24 mouse cellular contexts compared by ENCODE assay signal in genomic region chr5:122405537-122405936, GRCm38 (mm10).
"Had no signal": no experiment of that assay in that cellular context is flagged by ENCODE, and none has a peak within 500 bp of the region (broad histone marks: within the 10 kb centered on the region; RNA-seq: fewer than 3 reads in every experiment).

No protein-coding gene starts in this region.

- H3K9ac ChIP-seq: heart, embryonic 12.5 days; hindbrain, embryonic 12.5 days; hindbrain, embryonic 14.5 days; intestine, embryonic 15.5 days; limb, embryonic 12.5 days had no signal

- H3K4me1 ChIP-seq: hindbrain, embryonic 10.5 days; hindbrain, embryonic 12.5 days; limb, embryonic 10.5 days; limb, embryonic 12.5 days had no signal

- H3K4me3 ChIP-seq: gastrocnemius, adult 2 months; heart, embryonic 10.5 days; heart, embryonic 12.5 days; hindbrain, embryonic 10.5 days; hindbrain, embryonic 12.5 days; intestine, embryonic 15.5 days; layer of hippocampus, adult 2 months; left cerebral cortex, adult 2 months; limb, embryonic 10.5 days; limb, embryonic 12.5 days had no signal

- ATAC-seq: hindbrain, embryonic 16.5 days; inflammation-experienced regulatory T-cells, adult 6 months; intestine, embryonic 15.5 days; intestine, postnatal 0 days had no signal

- DNase-seq: gastrocnemius, adult 2 months; gastrocnemius, postnatal 10 days; gastrocnemius, postnatal 25 days; heart, adult 18-20 months; heart, postnatal 10 days; heart, postnatal 4 days; kidney, adult 18-20 months; kidney, adult 8-10 months; kidney, postnatal 10 days; kidney, postnatal 25 days; kidney, postnatal 4 days had no signal

- H3K4me2 ChIP-seq: heart, embryonic 12.5 days; hindbrain, embryonic 12.5 days; hindbrain, embryonic 14.5 days; intestine, embryonic 15.5 days; limb, embryonic 12.5 days had no signal

- H3K27ac ChIP-seq: gastrocnemius, adult 2 months; heart, embryonic 10.5 days; hindbrain, embryonic 10.5 days; hindbrain, embryonic 12.5 days; hindbrain, embryonic 14.5 days; intestine, embryonic 15.5 days; left cerebral cortex, adult 2 months; limb, embryonic 10.5 days; limb, embryonic 12.5 days had no signal

- H3K27me3 ChIP-seq: heart, embryonic 12.5 days; hindbrain, embryonic 12.5 days; intestine, embryonic 15.5 days; limb, embryonic 12.5 days had no signal

- H3K9me3 ChIP-seq: heart, embryonic 10.5 days; intestine, embryonic 15.5 days; limb, embryonic 10.5 days; limb, embryonic 12.5 days had no signal
